Mouse (Mus musculus): ENCODE data around the gene Aak1.

The Aak1 gene

DNA sequence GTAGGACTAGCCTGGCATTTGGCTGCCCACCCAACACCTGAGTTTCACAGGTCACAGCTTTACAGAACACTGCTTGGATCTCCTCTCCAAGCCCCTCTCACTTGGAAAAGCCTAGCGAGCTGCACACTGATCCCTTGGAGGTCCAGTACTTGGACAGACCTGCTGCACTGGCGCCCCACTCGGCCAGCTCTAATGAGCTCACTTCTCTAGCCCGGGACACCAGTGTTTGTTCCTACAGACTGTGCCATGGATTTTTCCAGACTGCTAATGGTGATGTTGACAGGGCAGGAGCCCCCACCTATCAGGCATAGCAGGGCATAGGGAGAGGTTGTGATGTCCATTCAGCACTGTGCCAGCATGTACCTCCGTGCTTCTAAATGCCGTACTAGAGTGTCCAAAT lies 48.2 kb downstream of the Aak1 start:
- DNase-seq: no peak

DNA sequence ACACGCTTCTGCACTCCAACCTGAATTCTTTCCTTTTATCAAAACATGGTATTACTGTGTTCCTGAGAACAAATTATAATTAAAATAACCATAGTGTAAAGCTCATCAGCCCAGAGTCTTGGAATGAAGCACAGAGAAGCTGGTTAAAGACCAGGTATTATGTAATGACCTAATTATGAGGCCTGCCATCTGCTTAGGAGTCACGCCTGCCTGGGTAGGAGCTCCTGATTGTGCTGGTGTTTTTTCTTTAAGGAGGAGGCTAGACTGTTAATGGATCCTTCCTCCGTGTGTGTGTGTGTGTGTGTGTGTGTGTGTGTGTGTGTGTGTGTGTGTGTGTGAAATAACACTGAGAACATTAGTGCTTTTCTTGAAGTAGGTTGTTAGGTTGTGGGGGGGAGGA lies 49.7 kb downstream of the Aak1 start:
- peak; percentile 25 to 45 for DNase-seq

DNA sequence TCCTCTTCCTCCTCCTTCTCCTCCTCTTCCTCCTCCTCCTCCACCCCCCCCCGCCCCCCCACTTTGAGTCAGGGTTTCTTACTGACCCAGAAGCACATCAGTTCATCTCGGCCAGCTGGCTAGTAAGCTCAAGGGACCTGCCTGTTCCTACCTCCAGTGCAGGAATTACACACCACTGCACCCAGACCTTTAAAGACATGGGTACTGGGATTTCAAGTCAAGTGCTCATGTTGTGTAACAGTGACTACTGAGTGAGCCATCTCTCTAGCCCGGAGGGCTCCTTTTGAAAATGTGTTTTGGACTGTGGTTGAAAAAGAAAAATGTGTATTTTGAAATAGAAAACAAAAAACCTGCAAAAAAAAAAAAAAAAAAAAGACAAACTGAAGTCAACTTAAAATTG lies 50.6 kb downstream of the Aak1 start:
- DNase-seq: no peak

DNA sequence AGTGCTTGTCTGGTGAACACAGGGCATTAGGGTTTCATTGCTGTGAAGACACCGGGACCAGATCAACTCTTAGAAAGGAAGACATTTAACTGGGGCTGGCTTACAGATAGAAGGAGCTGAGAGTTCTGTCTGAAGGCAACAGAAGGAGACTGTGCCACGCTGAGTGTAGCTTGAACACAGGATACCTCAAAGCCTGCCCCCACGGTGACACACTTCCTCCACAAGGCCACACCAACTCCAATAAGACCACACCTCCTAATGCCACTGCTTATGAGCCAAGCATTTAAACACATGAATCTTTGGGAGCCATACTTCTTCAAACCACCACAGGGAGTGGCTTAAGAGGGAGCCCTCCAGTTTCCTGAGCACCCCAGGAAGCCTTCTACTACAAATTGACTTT lies 51.2 kb downstream of the Aak1 start:
- DNase-seq: no peak

DNA sequence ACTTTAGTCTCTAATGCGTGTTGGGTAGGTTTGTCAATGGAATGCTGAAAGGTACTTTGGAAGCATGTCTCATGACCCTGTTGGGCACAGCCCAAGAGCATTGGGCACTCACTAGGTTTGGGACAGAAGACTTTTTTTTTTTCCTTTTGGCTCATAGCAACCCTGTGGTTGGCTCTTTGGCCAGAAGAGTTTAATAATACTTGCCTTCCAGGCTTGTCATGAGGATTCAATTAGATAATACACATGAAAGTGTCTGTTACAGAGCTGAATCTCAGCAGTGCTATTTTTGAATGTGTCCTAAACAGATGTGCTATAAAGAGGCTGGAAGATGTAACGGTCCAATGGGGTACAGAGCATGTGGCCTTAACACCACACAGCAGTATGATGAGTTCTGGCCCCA lies 56.2 kb downstream of the Aak1 start:
- DNase-seq: no peak

DNA sequence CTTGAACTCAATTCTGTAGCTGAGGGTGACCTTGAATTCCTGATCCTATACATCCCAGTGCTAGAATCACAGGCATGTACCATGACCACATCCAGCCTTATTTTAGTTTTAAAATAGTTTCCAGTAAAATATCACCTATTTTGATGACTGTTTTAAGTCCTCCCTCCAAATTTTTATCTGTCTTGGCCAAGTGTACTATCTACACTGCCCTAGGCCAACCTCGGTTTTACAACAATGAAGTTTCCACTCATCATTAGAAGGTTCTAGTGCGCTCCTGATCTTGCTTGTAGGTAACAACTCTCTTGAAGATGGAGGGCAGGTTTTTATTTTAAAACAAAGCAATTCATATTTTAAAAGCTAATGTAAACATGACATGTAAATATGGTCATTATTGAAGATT lies 57.9 kb downstream of the Aak1 start:
- DNase-seq: no peak

DNA sequence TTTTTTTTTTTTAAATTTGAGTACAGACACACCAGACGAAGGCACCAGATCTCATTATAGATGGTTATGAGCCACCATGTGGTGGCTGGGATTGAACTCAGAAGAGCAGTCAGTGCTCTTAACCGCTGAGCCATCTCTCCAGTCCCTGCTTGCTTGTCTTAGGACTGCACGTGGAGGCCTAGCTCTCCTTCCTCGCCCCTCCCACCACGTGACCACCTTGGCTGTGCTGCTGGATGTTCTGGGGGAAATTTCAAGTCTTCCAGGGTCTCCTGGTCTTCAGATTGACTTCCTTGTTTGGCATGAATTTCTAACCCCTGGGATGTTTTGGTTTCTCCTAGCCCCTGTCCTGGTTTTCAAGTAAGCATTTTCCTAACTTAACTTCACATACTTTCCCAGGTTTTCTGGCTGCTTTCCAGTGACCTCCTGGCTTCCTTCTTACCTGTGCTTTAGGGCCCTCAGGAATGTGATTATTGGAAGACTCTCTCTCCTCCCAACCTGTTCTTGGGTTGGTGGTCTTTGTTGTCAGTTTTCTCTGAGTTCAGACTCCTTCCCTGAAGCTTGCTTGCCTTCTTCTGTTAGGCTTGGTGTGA lies 59.3 kb downstream of the Aak1 start:
- DNase-seq: no peak

DNA sequence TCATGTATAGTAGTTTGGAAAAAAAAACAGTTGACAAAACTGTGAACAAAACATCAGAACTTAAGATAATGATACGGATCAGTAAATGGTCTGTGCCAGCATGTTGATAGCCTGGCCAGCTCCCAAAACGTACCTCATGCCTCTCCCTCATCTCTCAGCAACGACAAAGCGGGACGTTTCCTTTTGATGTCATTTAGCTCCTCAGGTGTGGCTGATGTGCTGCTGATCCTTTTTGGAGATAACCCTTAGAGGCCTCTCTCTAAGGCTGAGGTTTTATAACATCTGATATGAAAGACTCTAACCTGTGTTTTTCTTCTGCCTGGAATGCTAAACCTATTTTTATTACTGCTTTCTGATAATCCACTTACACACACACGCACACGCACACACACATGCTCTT lies 60.6 kb downstream of the Aak1 start:
- no peak for DNase-seq

DNA sequence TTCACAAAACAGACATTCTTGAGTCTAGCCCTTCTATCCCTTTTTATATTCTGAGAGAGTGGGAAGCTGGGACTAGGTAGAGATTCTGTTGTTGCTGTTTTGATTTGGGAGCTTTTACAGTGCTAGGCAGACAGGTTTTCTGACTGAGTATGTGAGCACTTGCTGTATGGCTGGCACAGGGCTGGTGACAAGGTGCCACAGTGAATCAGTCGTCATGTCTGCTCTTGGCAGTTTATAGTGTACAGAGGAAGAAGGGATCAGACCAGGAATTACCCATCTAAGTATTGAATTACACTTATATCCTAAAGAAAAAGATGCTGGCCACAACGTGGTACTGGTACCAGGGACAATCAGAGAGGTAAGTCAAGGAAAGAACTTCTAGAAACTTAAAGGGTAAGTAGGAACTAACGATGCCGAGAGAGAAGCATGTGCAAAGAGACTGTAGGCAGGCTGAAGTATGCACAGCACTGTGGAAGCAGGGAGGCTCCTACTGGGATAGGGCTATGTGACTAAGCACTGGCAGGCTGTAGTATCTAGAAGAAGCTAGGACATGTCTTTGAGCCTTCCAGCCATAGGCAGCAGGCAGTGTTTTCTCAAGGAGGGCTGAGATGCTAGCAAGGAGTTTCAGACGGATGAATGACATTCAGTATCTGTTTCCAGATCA lies 67.0 kb downstream of the Aak1 start:
- DNase-seq: no peak

DNA sequence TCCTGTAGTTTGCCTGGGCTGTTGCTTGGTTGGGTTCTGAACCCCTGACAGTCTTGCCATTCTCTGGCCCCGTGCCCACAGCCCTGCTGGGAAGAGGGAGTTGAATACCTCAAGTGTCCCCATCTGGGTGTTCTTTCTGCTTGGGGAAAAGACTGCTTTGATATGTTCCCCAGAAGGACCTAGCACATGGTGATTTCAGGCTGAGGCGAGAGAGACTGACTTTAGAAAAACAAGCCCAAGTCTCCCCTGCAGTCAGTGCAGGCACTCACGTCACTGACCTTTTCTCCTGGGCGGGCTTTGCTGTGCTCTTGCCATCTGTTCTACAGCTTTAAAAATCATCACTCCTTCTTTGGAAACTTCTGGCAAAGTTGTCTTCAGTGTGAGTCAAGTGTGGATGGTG lies 67.9 kb downstream of the Aak1 start:
- DNase-seq: peak; percentile 47 to 54

DNA sequence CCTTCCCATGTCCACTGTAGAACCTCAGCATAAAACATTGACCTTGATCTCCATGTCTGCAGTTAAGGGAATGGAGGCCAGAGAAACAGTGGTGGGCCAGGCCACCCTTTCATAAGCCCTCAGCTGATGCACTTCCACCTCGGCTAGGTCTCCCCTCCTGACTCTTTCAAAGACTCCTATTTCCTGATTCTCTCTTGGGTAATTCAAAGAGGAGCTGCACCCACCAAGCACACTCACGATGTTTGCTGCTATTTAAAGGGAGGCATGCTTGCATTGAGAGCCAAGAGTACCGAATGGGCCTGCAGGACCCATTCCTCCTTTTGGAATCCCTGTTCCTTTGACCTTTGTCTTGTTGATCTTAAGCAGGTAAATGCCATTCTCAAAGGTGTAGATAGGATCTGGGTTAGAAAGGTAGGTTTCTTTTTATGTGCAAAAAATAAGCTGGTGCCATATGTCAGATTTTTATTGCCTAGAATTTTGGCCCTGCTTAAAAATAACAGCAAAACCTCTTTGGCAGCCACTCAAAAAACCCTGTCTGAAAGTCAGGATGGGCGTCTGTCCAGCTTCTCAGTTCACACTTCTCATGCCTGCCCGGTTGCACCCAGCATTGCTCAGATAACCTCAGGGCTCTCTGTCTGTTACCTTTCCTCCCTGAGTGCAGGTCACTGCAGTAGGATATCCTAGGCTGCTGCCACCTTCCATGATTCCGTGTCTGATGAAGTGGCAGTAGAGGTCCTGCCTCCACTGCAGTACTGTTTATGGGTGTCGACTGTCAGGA lies 68.9 kb downstream of the Aak1 start:
- DNase-seq: peak; percentile 62 to 77

DNA sequence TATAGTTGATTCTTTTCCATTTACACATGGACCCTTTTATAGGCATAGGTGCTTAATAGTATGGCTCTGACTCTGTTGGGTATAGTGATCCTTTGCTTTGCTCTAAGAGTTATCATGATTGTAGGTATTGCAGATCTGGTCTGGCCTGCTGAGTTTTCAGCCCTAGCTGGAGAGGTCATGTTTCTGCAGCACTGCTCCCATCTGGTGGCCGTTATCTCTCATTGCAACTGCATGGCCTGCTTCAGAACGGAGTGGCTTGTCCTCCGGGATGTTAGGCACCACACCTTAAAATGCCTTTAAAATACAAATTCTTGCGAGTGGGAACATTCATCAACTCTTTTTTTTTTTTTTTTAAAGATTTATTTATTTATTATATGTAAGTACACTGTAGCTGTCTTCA lies 72.6 kb downstream of the Aak1 start:
- DNase-seq: peak; percentile 77 to 80

DNA sequence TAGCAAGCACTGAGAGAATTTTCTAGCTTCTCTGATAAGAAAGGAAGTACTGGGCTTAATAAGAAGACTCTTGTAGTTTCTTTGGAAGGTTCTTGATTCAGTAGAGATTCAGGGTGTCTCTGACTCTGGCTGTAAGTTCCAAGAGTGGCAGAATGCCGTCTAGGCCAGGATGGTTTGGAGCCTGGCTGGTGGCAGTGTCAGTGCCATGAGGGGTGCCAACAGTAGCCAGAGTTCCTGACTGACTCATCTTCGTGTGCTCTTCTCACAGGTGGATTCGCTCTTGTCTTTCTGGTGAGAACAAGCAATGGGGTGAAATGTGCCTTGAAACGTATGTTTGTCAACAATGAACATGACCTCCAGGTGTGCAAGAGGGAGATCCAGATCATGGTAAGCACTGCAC lies 75.4 kb downstream of the Aak1 start:
- DNase-seq: no peak

DNA sequence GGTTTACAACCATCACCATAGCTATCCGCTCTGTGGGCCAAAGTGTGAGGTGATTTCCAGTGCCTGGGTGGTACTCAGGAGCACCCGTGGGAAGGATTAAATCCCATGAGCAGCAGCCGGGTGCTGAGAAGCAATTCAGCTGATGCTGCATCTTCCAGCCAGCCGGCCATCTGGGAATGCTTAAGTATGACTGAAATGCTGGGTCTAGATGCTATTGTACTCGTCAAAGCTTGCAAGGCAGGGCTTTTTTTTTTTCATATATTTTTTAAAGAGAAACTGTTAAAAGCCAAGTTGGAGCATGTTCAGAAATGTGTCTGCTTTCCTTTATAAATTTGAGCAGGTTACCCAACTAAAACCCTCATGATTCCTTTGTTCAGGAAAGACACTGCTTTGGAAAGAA lies 85.2 kb downstream of the Aak1 start:
- no peak for DNase-seq

DNA sequence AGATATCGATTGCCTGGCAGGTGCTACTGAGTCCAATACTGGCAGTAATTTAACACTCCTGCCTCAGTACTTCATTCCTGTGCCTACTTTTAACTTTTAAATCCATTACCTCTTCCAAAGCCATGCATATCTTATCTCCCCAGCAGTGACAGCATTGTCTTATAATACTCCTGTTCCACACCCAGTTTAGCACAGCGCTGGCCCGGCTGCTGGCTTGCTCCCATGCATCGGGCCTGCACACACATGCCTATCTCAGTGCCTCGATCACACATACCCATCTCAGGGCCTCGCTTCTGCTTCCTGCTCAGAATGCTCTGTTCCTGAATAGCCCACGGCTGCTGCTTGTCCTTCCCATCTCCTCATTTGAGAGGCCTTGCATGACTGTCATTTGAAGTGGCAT lies 90.5 kb downstream of the Aak1 start:
- no peak for DNase-seq

DNA sequence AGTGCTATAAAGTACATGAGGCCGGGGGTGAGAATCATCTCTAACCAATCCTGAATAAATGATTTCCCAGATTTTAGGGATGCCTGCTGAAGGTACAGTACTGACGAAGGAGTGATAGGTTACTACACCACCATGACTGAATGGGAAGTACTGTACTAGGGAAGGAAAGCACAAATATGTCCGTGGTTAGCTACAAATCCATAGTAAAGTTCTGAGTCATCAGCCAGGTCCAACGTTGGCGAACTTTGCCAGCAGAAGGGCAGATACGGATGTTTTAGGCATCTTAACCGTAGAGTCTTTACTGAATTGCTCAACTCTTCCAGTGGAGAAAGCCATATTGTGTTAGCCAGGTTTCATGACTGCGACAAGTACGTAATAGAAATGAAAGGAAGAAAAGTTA lies 91.6 kb downstream of the Aak1 start:
- DNase-seq: no peak

DNA sequence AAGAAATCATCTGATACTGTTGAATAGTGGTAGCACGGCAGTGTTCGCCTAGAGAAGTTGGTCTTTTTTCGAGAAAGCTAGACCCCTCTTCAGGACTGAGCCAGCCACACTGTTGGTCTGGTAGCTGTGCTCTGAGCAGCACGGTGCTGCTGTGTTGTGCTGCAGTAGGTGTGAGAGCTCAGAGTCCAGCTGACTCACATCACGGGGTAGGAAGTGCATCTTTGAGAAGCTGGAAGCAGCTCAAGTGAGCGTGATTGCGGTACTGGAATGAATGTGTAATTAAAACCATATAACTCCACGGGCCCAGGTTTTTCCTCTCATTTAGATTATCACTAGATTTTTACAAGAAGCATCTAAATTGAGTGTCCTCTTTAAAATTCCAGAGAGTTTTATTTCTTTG lies 97.8 kb downstream of the Aak1 start:
- no peak for DNase-seq

DNA sequence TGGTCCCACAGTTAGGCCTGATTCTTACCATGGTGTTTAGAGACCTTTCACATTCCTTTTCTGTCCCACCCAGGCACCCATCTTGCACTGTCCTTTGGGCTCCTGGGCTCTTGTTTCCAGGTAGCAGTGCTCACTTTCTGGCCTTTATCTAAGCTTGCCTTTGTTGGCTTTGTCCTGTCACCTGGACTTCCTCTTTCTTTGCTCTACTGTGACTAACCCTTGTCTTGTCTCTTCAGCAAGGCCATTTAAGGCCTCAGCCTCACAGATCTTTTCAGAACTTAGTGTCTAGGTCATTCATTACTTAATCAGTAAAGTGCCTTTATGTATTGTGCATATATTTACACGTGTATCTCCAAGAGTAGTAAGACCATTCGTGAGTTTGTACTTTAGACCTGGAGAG lies 99.4 kb downstream of the Aak1 start:
- DNase-seq: no peak

DNA sequence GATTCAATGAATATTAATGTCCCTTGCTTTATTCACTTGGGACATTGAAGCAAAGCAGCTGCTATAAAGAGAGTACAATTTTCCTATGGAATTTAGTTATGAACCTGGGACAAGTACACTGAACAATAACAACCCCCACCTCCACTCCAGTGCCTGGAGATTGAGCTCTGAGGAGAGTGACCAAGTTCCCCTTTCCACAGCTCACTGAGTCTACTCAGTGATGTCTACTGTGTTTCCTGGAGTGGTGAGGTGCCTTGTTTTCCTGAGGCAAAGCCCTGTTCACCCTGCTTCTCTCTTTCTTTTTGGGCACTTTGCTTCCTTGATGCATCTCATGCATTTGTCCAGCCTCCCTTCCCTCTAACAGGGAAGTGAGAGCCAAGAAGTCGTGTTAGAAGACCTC lies 100.8 kb downstream of the Aak1 start:
- DNase-seq: no peak

DNA sequence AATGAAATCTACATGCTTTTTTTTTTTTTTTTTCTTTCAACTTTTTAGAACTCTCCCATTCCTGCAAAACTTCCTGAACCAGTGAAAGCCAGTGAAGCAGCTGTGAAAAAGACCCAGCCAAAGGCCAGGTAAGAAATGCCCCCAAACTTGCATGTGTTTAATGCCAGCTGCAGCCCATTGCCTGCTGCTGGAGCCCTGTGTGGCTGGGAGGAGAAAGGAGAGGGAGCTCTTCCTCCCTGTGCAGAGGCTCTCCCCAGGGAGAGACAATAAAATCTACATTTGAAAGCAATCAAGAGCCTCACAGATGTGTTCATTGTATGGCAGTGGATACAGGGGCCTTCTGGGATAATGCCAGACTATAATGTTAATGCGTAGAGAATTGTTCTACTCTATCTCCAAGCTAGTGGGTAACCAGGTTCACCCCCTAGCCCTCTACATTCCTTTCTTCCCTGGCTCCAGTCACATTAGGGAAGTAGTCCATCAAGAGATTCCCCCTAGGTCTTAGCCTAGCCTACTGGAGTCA lies 101.5 kb downstream of the Aak1 start:
- DNase-seq: no peak

DNA sequence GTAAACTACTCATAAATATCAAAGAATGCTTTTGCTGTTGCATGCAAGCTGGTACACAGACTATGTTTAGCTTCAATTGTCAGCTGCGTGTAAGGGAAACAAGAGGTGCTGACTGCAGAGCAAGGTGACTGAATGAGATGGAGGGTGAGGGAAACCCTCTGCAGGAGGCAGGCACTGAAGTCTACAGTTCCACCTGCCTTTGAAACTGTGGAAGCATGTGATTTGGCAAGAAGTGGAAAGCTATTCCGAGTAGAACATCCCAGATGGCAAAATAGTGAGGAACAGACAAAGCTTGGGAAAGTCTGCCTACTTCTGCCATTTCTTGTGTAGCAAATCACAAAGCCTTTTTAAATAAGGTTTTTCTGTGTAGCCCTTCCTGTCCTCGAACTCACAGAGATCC lies 106.4 kb downstream of the Aak1 start:
- DNase-seq: peak; percentile 10 to 40

DNA sequence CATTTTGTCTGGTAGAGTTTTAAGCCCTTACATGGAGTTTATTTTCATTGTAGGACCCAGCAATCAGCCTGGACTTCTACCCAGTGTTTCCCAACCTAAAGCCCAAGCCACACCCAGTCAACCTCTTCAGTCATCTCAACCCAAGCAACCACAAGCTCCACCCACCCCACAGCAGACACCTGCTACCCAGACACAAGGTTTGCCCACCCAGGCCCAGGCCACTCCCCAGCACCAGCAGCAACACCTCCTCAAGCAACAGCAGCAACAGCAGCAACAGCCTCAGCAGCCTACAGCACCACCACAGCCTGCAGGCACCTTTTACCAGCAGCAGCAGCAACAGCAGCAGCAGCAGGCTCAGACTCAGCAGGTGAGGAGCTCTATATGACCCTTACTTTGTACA lies 106.9 kb downstream of the Aak1 start:
- DNase-seq: peak in 1 of 2 experiments; percentile 6

DNA sequence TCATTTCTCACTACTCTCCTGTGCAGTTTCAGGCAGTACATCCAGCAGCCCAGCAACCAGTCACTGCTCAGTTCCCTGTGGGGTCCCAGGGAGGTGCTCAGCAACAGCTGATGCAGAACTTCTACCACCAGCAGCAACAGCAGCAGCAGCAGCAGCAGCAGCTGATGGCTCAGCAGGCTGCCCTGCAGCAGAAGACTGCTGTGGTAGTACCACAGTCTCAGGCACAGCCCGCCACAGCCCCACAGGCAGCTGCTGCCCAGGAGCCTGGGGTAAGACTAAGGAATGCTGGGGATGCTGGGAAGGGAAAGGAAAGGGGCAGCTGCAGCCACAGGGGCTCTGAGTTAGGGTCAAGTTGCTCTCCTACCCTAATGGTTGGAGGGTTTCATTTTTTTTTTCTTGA lies 109.7 kb downstream of the Aak1 start:
- DNase-seq: no peak

DNA sequence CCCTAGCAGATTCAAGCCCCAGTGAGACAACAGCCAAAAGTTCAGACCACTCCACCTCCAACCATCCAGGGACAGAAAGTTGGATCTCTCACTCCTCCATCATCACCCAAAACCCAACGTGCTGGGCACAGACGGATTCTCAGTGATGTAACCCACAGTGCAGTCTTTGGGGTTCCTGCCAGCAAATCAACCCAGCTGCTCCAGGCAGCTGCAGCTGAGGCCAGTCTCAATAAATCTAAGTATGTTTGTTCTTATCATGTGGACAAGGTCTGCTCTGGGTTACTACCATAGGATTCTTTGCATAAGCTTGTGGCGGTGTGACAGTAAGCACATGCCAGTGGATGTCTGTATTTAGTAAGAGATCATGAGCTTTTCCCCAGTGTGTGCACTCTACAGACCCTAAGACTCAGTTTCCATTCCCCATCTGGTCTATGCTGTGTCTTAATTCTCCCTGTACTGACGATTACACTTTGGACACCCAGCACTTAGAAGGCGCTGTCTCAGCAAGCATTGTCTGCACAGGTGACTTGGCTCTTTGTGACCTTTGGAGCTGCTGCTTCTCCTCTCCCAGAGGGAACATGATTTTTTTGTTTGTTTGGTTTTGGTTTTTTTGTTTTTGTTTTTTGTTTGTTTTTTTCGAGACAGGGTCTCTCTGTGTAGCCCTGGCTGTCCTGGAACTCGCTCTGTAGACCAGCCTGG lies 114.8 kb downstream of the Aak1 start:
- no peak for DNase-seq
